Mouse (Mus musculus) liver, embryonic 15.5 days (tissue): Measurements from ENCODE around the gene Mgat4b. TPM values are rescaled to one million over a fixed set of nuclear protein-coding genes. Genes with fewer than 3 reads are reported as not detected.

ENCODE experiments used
- ATAC-seq: fragments of 200-750 bp; cut with Nextera tagmentation; 2 replicates; pipeline ENCODE4 v1.8.0; 2017; ENCODE audit warnings: moderate number of reproducible peaks, mild to moderate bottlenecking, moderate library complexity; ENCODE audit not compliant: insufficient read depth
- H3K27ac ChIP-seq: fragments of 300-500 bp; sonication (generic); replicated peaks from 2 replicates; pipeline ENCODE4 v1.5.1; 2015; ENCODE audit warnings: mild to moderate bottlenecking, inconsistent platforms
- H3K27me3 ChIP-seq: fragments of 300-500 bp; sonication (generic); 2 replicates; pipeline ENCODE4 v1.6.1; 2015; ENCODE audit warnings: mild to moderate bottlenecking, inconsistent platforms
- H3K36me3 ChIP-seq: fragments of 300-500 bp; sonication (generic); replicated peaks from 2 replicates; pipeline ENCODE4 v1.6.1; 2015; ENCODE audit warnings: moderate library complexity, mild to moderate bottlenecking, inconsistent platforms
- H3K4me1 ChIP-seq: fragments of 300-500 bp; sonication (generic); replicated peaks from 2 replicates; pipeline ENCODE4 v1.6.1; 2015; ENCODE audit warnings: inconsistent platforms
- H3K4me2 ChIP-seq: fragments of 300-500 bp; sonication (generic); 2 replicates; pipeline ENCODE4 v1.6.1; 2015; ENCODE audit warnings: moderate library complexity, mild to moderate bottlenecking, inconsistent platforms
- H3K4me3 ChIP-seq: fragments of 300-500 bp; sonication (generic); replicated peaks from 2 replicates; pipeline ENCODE4 v1.5.1; 2015; ENCODE audit warnings: mild to moderate bottlenecking, inconsistent platforms
- H3K9ac ChIP-seq: fragments of 300-500 bp; sonication (generic); 2 replicates; pipeline ENCODE4 v1.6.1; 2015; ENCODE audit warnings: moderate library complexity, mild to moderate bottlenecking, inconsistent platforms
- H3K9me3 ChIP-seq: fragments of 300-500 bp; sonication (generic); replicated peaks from 2 replicates; pipeline ENCODE4 v1.6.1; 2016; ENCODE audit warnings: inconsistent platforms
- WGBS: fragments of 180-500 bp; shearing (Covaris S2); methylation state at CpG from one replicate; pipeline ENCODE4 v1.1.7; 2015; ENCODE audit warnings: mixed read lengths; ENCODE audit not compliant: insufficient replicate concordance; 5-methylcytosine and 5-hydroxymethylcytosine counted together
- polyA plus RNA-seq: library from polyadenylated mRNA; unstranded; fragments of >200 nt; fragmentation: Nextera tagmentation; extraction: Ambion mirVana; gene quantifications from 2 replicates; pipeline ENCODE4 v1.2.1, GENCODE M21; 2015

Gene Mgat4b
- polyA plus RNA-seq, 1 experiment from 2014 or later, result 12.7 TPM

GRCm38 (mm10) chr11:50180478-50181231, 30.0 kb upstream of the Mgat4b start:
- Histone ChIP-seq H3K27ac (no peak overlapping the region), H3K4me1 (peaks cover 65% of the 10 kb centered on the region), H3K36me3 (peaks cover 8% of the 10 kb centered on the region), H3K4me2 (no peak overlapping the region), H3K9ac (no peak overlapping the region), H3K4me3 (no peak overlapping the region), H3K27me3 (no peaks in the 10 kb centered on the region), H3K9me3 (no peaks in the 10 kb centered on the region)
- no peak for ATAC-seq
- 68% methylated on average over 6 of the region's 6 CpGs for WGBS

- H3K4me1 ChIP-seq, result peaks cover 54% of the 10 kb centered on the region
- WGBS, result 67% methylated on average over 4 of the region's 4 CpGs
- peaks cover 3% of the 10 kb centered on the region for H3K36me3 ChIP-seq
- H3K4me2 ChIP-seq, result no peak overlapping the region
- no peak for ATAC-seq
- H3K9me3 ChIP-seq, result no peaks in the 10 kb centered on the region
- no peak overlapping the region for H3K4me3 ChIP-seq
- H3K9ac ChIP-seq, result no peak overlapping the region
- H3K27me3 ChIP-seq, result no peaks in the 10 kb centered on the region
- no peak overlapping the region for H3K27ac ChIP-seq
These were observed 28.0 kb upstream of the Mgat4b start for GRCm38 (mm10) chr11:50182702-50183101.

- Histone ChIP-seq H3K4me3 (no peak overlapping the region), H3K4me1 (peaks cover 40% of the 10 kb centered on the region), H3K36me3 (peaks cover 3% of the 10 kb centered on the region; the same call in 1 of the 2 replicates), H3K27me3 (no peaks in the 10 kb centered on the region), H3K27ac (peak overlapping the region; percentile 42; the same call in 1 of the 2 replicates), H3K9me3 (no peaks in the 10 kb centered on the region), H3K4me2 (no peak overlapping the region), H3K9ac (no peak overlapping the region)
- ATAC-seq, result peak; percentile 74
- WGBS, result 68% methylated on average over 3 of the region's 3 CpGs
These were observed 25.9 kb upstream of the Mgat4b start for GRCm38 (mm10) chr11:50184788-50185187.

- no peaks in the 10 kb centered on the region for H3K9me3 ChIP-seq
- H3K9ac ChIP-seq, result no peak overlapping the region
- no peak overlapping the region; the same call in none of the 2 replicates for H3K27ac ChIP-seq
- peaks cover 21% of the 10 kb centered on the region; the same call in 1 of the 2 replicates for H3K4me1 ChIP-seq
- H3K4me3 ChIP-seq, result no peak overlapping the region
- H3K27me3 ChIP-seq, result no peaks in the 10 kb centered on the region
- no peak; the same call in 1 of the 2 replicates for ATAC-seq
- no peak overlapping the region for H3K4me2 ChIP-seq
- no peaks in the 10 kb centered on the region for H3K36me3 ChIP-seq
- 69% methylated on average over 7 of the region's 7 CpGs for WGBS
These were observed 22.0 kb upstream of the Mgat4b start for GRCm38 (mm10) chr11:50188682-50189081.

GRCm38 (mm10) chr11:50190362-50190761, 20.3 kb upstream of the Mgat4b start:
- 58% methylated on average over 4 of the region's 4 CpGs for WGBS
- H3K36me3 ChIP-seq, result no peaks in the 10 kb centered on the region
- no peak overlapping the region for H3K4me3 ChIP-seq
- H3K4me2 ChIP-seq, result no peak overlapping the region
- no peak for ATAC-seq
- H3K9me3 ChIP-seq, result no peaks in the 10 kb centered on the region
- no peak overlapping the region for H3K27ac ChIP-seq
- no peaks in the 10 kb centered on the region for H3K27me3 ChIP-seq
- H3K4me1 ChIP-seq, result 0 out of 2 replicates have a peak, but pooled peaks cover 17% of the 10 kb centered on the region
- no peak overlapping the region for H3K9ac ChIP-seq

GRCm38 (mm10) chr11:50192278-50192677, 18.4 kb upstream of the Mgat4b start:
- ATAC-seq, result no peak
- 84% methylated on average over 3 of the region's 3 CpGs for WGBS
- Histone ChIP-seq H3K9me3 (no peaks in the 10 kb centered on the region), H3K4me3 (no peak overlapping the region), H3K27ac (no peak overlapping the region), H3K9ac (no peak overlapping the region), H3K4me2 (no peak overlapping the region), H3K27me3 (no peaks in the 10 kb centered on the region), H3K36me3 (peaks cover 6% of the 10 kb centered on the region; the same call in 1 of the 2 replicates), H3K4me1 (0 out of 2 replicates have a peak, but pooled peaks cover 13% of the 10 kb centered on the region)

GRCm38 (mm10) chr11:50194070-50194469, 16.6 kb upstream of the Mgat4b start:
- H3K4me3 ChIP-seq, result no peak overlapping the region

GRCm38 (mm10) chr11:50194793-50195192, 15.9 kb upstream of the Mgat4b start:
- H3K4me1 ChIP-seq, result 0 out of 2 replicates have a peak, but pooled peaks cover 10% of the 10 kb centered on the region
- 57% methylated on average over 4 of the region's 4 CpGs for WGBS
- H3K27ac ChIP-seq, result no peak overlapping the region
- H3K9me3 ChIP-seq, result no peaks in the 10 kb centered on the region
- H3K9ac ChIP-seq, result no peak overlapping the region
- peaks cover 29% of the 10 kb centered on the region for H3K36me3 ChIP-seq
- H3K27me3 ChIP-seq, result no peaks in the 10 kb centered on the region
- ATAC-seq, result no peak
- no peak overlapping the region for H3K4me3 ChIP-seq
- no peak overlapping the region for H3K4me2 ChIP-seq

More at GRCm38 (mm10) chr11:50194070-50194469, 16.6 kb upstream of the Mgat4b start:
- Histone ChIP-seq H3K9me3 (no peaks in the 10 kb centered on the region), H3K36me3 (peaks cover 22% of the 10 kb centered on the region), H3K4me2 (no peak overlapping the region), H3K27ac (no peak overlapping the region), H3K27me3 (no peaks in the 10 kb centered on the region), H3K9ac (no peak overlapping the region), H3K4me1 (0 out of 2 replicates have a peak, but pooled peaks cover 10% of the 10 kb centered on the region)
- WGBS, result 68% methylated on average over 7 of the region's 7 CpGs
- ATAC-seq, result no peak

- no peak overlapping the region for H3K4me3 ChIP-seq
- no peak overlapping the region for H3K9ac ChIP-seq
- H3K4me1 ChIP-seq, result peaks cover 24% of the 10 kb centered on the region
- WGBS, result 84% methylated on average over 4 of the region's 4 CpGs
- ATAC-seq, result no peak
- no peaks in the 10 kb centered on the region for H3K9me3 ChIP-seq
- H3K36me3 ChIP-seq, result peaks cover 56% of the 10 kb centered on the region
- no peak overlapping the region for H3K4me2 ChIP-seq
- H3K27me3 ChIP-seq, result no peaks in the 10 kb centered on the region
- H3K27ac ChIP-seq, result 0 out of 2 replicates have a peak overlapping the region, but pooled peaks have one; percentile 9
These were observed 13.2 kb upstream of the Mgat4b start for GRCm38 (mm10) chr11:50197500-50197899.

- Histone ChIP-seq H3K27me3 (no peaks in the 10 kb centered on the region), H3K9me3 (no peaks in the 10 kb centered on the region), H3K27ac (peak overlapping the region; percentile 45; the same call in 1 of the 2 replicates), H3K4me1 (peaks cover 24% of the 10 kb centered on the region), H3K36me3 (peaks cover 64% of the 10 kb centered on the region), H3K4me2 (no peak overlapping the region), H3K4me3 (no peak overlapping the region), H3K9ac (no peak overlapping the region)
- WGBS, result 73% methylated on average over 4 of the region's 5 CpGs
- no peak for ATAC-seq
These were observed 12.4 kb upstream of the Mgat4b start for GRCm38 (mm10) chr11:50198219-50198846.

- Histone ChIP-seq H3K4me3 (no peak overlapping the region), H3K27ac (no peak overlapping the region), H3K4me1 (peaks cover 24% of the 10 kb centered on the region), H3K9ac (no peak overlapping the region), H3K9me3 (no peaks in the 10 kb centered on the region), H3K4me2 (no peak overlapping the region), H3K36me3 (peaks cover 69% of the 10 kb centered on the region), H3K27me3 (no peaks in the 10 kb centered on the region)
- ATAC-seq, result no peak
- WGBS, result 81% methylated on average over 2 of the region's 2 CpGs
These were observed 11.8 kb upstream of the Mgat4b start for GRCm38 (mm10) chr11:50198916-50199315.
